Mouse (Mus musculus): ENCODE results near the gene Uba1.
A peak's percentile ranks its signal among the peaks of the same experiment; 100 is the strongest.

Gene Uba1

DNA sequence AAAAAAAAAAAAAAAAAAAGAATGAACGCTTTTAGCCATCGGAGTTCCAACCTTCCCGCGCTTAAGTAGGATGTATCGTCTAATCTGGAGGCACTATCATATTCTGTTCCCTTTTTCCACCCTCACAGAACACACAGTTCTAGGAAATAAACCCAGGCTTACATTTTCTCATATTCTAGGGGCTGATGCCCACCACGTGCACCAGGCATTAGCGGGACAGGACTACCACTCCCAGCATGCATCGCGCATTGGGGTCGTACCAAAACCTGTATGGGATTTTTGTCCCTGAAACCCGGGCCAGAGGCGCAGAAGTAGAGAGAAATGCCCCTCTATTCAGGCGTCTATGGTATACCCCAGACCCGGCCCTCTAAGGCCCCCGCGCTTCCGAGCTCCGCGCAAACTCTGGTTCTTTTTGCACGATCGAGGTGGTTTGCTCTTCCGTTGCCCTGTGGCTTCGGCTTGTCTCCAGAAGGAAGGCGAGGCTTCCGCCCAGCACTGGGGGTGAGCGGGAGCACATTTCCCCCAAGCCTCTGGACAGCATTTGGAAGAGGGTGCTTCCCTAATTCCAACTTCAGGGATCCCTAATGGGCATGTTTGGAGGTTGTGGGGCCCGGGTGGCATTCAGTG is at the start of gene Uba1:
Gene Uba1, plus strand, starts transcription at position 301 of the 627 bp plus-strand sequence.
- DNase-seq (ENCODE audit: low read depth, low spot score): peak; percentile 60

- no peak for DNase-seq (ENCODE audit: low read depth, low spot score)
These were observed 49.6 kb upstream of the Uba1 start for GRCm38 (mm10) chrX:20608500-20608899.

DNA sequence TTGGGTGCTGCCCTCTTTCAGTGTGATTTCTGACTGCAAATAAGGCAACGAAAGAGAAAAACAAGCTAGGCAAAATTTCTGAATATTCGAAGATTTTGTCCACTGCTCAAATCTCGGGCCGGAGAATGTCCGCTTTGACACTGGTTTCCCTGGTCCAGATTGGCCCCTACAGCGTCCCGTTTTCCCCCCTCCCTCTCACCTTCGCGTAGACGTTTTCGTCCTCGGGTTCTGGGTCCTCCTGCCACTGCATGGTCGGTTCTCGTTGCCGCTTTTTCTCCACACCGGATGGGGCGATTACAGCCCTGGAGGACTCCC is 41.3 kb upstream of the Uba1 start:
- DNase-seq (ENCODE audit: low read depth, low spot score): no peak

DNA sequence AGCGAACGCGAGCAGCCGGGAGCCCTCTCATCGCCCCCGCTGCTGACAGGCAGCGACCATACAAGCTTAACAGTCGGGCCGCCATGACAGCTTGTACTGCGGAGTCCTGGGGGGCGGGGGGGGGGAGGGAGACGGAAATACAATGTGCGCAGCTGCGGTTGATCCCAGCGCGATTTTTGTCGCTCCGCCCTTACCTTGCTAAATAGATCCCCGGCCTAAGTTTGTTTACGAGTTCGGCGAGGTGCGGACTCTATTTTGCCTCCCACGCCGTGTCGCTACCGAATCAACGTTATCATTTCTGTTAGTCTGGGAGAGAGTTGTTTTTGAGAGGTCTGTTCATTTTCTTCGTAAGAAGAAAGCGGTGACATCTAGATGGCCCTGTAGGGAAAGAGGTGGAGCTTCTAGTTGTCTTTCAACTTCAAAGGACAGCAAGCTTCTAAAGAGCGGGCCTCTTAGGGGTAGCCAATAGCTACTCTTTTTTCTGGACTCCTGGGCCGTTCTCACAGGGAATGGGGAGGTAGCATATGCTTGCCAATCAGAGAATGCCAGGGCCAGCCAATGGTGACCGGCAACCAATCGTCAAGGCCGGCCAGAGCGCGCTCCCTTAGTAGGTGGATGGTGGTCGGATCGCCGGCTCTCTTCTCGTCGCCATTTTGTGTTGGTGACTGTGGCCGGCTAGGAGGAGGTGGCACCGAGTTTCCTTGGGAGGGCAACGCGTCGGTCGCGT is 40.8 kb upstream of the Uba1 start, which contains the start of the genes Rbm10 and Ndufb11:
Gene Rbm10, plus strand, starts transcription at position 328 of the 727 bp plus-strand sequence.
Gene Ndufb11, minus strand, starts transcription at position 444 of the 727 bp plus-strand sequence.
- peak; percentile 67 for DNase-seq (ENCODE audit: low read depth, low spot score)

DNA sequence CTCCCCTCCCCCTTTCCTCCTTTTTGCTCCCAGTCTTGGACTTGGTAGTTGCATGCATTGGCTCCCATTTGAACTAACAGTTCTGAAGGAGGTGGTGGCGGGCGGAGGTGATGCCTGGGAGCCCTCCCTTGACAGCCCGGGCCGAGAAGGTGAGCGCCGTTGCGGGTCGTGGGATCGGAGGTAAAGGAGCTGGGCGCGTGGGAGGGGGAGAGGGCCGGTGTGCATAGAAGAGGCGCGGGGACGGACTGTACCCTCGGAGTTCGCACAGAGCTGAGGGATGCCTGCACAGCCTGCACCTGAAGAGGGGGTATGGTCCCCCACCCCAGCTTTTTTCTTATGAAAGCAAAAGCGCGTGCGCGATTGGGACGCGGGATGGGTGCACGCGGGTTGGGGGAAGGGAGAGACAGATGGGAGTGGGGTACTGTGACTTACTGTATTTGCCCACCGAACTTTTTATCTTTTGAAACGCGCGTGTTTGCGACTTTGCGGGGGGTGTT is 40.2 kb upstream of the Uba1 start:
- DNase-seq (ENCODE audit: low read depth, low spot score): peak; percentile 13

GRCm38 (mm10) chrX:20638141-20638540 is 20.0 kb upstream of the Uba1 start:
- no peak for DNase-seq (ENCODE audit: low read depth, low spot score)

DNA sequence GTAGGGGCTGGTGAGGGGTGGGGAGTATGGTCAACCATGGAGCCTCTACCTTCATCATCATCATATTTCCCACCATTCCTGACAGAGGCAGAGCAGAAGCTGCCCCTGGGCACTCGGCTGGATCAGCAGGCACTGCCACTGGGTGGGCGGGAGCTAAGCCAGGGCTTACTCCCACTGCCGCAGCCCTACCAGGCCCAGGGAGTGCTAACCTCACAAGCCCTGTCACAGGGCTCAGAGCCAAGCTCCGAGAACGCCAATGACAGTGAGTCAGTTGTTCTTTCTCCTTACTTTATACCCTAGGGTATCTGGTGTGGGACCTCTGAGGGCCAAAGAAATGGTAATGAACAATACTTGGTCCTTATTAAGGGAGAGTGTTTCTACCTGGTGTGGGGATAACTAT is 13.3 kb upstream of the Uba1 start:
- DNase-seq (ENCODE audit: low read depth, low spot score): no peak

- DNase-seq (ENCODE audit: low read depth, low spot score): no peak
These were observed 533 bp upstream of the Uba1 start for GRCm38 (mm10) chrX:20657593-20657992.

GRCm38 (mm10) chrX:20658891-20659406 is 823 bp downstream of the Uba1 start:
- no peak for DNase-seq (ENCODE audit: low read depth, low spot score)

DNA sequence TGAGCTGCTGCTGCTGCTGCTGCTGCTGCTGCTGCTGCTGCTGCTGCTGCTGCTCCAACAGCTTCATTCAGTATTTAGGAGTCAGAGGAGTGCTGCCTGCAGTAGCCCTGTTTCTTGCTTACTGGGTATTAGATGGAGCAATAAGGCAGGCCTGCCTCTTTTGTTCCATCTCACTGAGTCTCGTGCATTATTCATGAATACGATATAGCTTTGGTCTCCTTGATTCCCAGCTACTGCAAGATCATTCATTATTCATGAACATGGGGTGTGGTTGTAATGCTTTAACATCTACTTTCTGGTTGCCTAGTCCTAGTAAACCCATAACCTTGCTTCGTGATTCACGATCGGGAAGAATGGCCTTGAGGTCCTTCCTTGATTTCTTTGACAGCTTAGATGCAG is 4.2 kb downstream of the Uba1 start:
- no peak for DNase-seq (ENCODE audit: low read depth, low spot score)

DNA sequence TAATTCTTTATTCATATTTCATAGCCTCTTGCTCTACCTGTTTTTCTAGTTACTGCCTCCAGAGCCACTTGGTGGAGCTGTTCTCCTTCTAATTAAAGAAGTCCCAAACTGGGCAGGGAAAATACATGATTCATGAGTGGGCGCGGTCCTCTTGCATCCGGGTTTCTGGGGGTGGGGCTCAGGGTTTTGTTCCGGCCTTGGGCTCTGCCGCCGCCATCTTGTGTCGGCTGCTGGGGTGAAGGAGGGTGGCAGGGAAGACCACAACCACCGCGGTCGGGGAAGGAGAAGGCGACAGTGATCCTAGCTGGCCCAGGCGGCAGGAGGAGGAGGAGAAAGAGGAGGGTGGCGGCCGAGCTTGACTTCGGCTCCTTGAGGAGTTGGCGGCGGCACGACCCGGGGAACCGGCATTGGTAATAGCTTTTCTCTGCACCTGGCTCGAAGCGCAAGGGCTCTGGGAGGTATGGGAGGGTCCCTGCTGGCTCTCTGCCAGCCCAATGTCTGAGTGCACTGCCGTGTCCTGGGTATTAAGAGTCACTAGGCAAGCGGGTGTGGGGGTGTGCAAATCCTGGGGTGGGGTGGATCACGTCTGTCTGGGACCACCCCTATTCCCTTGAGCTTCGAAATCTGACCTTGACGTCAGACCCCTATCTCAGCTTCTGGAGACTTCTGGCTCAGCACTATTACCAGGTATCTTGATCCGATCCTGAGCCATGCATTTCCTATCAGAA is 4.8 kb downstream of the Uba1 start:
- peak; percentile 79 for DNase-seq (ENCODE audit: low read depth, low spot score)

DNA sequence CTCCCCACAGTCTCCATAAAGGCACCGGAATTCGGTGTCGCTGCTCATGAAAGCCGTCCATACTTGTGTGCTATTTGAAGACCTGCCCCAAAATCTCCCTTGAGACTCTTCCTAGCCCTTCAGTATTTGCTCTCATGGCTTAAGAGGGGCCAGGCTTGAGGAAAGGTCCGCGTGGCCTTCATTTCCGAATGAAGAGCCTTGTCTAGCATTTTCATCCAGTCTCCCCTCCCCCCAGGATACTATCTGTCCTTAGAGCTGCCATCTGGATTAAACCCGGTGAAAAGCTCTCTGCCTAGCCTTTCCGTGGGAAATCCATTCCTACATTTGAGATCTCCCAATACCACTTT is 5.3 kb downstream of the Uba1 start:
- peak; percentile 8 for DNase-seq (ENCODE audit: low read depth, low spot score)

- DNase-seq (ENCODE audit: low read depth, low spot score): peak; percentile 72
These were observed 29.5 kb downstream of the Uba1 start, which contains the start of gene Cdk16 for GRCm38 (mm10) chrX:20687519-20688067. TSS of gene Cdk16 (plus strand) at chrX:20687954.

- DNase-seq (ENCODE audit: low read depth, low spot score): peak; percentile 79
These were observed 30.0 kb downstream of the Uba1 start for GRCm38 (mm10) chrX:20688068-20688547.

GRCm38 (mm10) chrX:20688615-20689014 is 30.5 kb downstream of the Uba1 start:
- peak; percentile 54 for DNase-seq (ENCODE audit: low read depth, low spot score)

DNA sequence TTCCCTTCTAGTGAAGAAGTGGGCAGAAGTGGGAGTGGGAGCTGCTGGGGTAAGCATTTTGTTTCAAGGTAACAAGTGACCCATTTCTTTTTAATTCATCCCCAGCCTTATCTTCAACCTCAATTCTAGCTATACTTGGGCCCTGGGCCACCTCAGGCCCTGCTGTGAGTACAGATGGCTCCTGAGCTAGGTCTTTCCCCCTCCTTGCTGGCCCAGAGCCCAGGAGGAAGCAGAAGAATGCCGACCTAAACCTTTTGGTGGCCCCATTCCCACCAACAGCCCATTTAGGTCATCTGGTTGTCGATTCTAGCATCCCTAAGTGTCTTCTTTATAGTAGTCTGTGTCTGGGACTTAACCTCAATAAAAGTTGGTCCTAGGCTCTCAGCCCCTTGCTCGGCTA is 33.4 kb downstream of the Uba1 start:
- no peak for DNase-seq (ENCODE audit: low read depth, low spot score)

DNA sequence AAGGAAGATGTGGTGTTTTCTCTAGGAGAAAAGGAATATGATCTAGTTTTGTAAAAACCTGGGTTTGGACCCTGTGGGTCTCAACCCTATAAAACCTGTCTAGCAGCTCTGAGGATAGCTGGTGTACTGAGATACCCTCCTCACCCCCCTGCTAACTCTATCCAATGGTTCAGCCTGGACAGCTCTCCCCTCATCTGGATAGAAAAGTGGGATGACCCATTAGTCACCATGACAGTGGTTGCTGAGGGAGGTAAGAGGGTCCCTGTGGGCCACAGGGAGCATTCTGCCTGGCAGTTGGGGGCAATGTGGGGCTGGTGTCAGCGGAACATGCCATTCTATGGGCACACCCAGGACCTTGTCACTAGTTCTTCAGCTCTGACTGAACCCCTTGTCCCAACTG is 34.5 kb downstream of the Uba1 start:
- DNase-seq (ENCODE audit: low read depth, low spot score): no peak

DNA sequence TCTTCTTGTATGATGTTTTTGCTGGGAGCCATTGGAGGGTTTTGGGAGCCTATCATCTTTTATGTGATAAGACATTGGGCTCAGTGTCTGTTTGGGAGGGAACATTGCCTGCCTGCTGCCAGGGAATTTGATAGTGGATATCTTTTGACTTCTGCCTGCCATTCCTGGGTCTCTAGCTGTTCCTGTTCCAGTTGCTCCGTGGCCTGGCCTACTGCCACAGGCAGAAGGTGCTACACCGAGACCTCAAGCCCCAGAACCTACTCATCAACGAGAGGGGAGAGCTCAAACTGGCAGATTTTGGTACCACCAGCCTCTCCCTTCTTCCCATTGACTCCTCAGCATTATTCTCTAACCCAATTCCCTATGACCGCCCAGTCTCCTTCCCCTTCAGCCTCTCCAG is 37.7 kb downstream of the Uba1 start:
- no peak for DNase-seq (ENCODE audit: low read depth, low spot score)

DNA sequence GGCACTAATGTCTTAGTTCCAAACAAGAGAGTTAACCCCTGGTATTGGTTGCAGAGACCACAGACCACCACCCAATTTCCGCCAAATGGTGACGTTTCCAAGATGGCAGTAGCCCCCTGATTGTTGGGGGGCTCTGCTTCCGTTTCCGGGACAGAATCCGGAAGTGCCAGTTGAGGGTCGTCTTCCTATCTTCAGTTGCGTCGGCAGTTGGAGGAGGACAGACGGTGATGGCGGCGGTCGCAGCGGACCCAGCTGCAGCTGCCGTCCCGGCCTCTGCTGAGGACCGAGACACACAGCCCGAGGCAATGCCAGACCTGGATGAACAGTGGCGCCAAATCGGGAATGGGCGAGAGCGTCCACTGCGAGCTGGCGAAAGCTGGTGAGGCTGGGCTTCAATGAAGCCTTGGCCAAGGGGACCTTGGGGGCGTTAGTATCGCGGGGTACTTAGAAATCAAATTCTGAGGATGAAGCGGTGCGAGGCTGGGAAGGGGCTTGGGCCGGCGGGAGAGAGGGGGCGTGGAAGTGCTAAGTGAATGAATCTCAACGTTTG is 45.7 kb downstream of the Uba1 start, which contains the start of gene Usp11:
Gene Usp11, plus strand, starts transcription at position 166 of the 550 bp plus-strand sequence.
- peak; percentile 34 for DNase-seq (ENCODE audit: low read depth, low spot score)

- DNase-seq (ENCODE audit: low read depth, low spot score): peak; percentile 25
These were observed 46.4 kb downstream of the Uba1 start for GRCm38 (mm10) chrX:20704295-20705082.

- no peak for DNase-seq (ENCODE audit: low read depth, low spot score)
These were observed 46.9 kb downstream of the Uba1 start for GRCm38 (mm10) chrX:20705083-20705402.
